Mouse (Mus musculus): ENCODE measurements around the gene Blvra. TPM values are rescaled to one million over a fixed set of nuclear protein-coding genes. Genes with fewer than 3 reads are reported as not detected.
A peak's percentile ranks its signal among the peaks of the same experiment; 100 is the strongest.

The Blvra gene
- total and polyA plus RNA-seq, 3 experiments: 18.7 to 23.7 TPM; not detected in 1

GRCm38 (mm10) chr2:127137838-127138420, 67.5 kb downstream of the Blvra start:
- no peak overlapping the region for H3K4me3 ChIP-seq (ENCODE audit: control insufficient read depth in 1 of 2, insufficient read depth in 1 of 2, low read depth in 2 of 2, low read length in 2 of 2)
- no peak overlapping the region for H3K27ac ChIP-seq (ENCODE audit: control insufficient read depth, low read depth, low read length)
- H3K27me3 ChIP-seq (ENCODE audit: control insufficient read depth in 1 of 2, insufficient read depth in 2 of 2, low read length in 2 of 2): no peaks in the 10 kb centered on the region
- peaks cover 22% of the 10 kb centered on the region for H3K79me2 ChIP-seq (ENCODE audit: control insufficient read depth, insufficient read depth, low read length, poor library complexity)
- peaks cover 0 to 27% of the 10 kb centered on the region in 2 experiments; a peak in 2 of 4 replicates for H3K36me3 ChIP-seq (ENCODE audit: control insufficient read depth in 1 of 2, insufficient read depth in 2 of 2, low read length in 2 of 2)
- no peak for TF ChIP-seq SMC3 (IDR thresholded peaks at IDR 0.05; ENCODE audit: low read depth, low read length)
- TF ChIP-seq TBP (IDR thresholded peaks at IDR 0.05; ENCODE audit: low read depth, low read length): no peak
- TF ChIP-seq POLR2AphosphoS2 (IDR thresholded peaks at IDR 0.05; ENCODE audit: low read length): 0 out of 2 replicates have a peak, but pooled peaks have one; percentile 36
- no peak for TF ChIP-seq ZC3H11A (IDR thresholded peaks at IDR 0.05; ENCODE audit: low read depth, low read length)
- TF ChIP-seq CHD2 (IDR thresholded peaks at IDR 0.05; ENCODE audit: low read length): no peak
- H3K9ac ChIP-seq (ENCODE audit: control insufficient read depth, low read depth, low read length, poor library complexity, severe bottlenecking): no peak overlapping the region
- no peak for DNase-seq (ENCODE audit: low read depth, low spot score)
- H3K9me3 ChIP-seq (replicated peaks; ENCODE audit: insufficient read depth, low read length): no peaks in the 10 kb centered on the region
- H3K4me1 ChIP-seq (ENCODE audit: control insufficient read depth in 1 of 2, insufficient read depth in 2 of 2, low read length in 2 of 2): peaks cover 9 to 31% of the 10 kb centered on the region in 2 experiments

DNA sequence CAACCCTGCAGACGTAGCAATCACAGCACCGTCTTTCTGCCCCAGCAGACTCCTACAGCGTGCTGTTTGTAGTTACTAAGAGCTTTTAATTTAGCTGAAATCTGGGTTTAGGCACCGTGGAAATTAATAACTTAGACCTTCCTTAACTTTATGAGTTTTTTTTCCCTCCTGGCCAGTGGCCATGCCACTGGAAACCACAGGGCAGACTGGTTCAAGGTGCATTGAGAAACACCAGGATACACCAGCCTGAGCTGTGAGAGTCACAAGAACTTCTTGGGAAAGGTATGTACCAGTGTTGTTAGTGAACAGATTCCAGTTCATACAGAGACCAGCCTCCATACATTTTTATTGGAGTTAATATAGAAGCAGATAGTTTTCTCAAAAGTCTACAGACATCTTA, 68.0 kb downstream of the Blvra start:
- H3K4me3 ChIP-seq (ENCODE audit: control insufficient read depth in 1 of 2, insufficient read depth in 1 of 2, low read depth in 2 of 2, low read length in 2 of 2): no peak overlapping the region
- H3K36me3 ChIP-seq (ENCODE audit: control insufficient read depth in 1 of 2, insufficient read depth in 2 of 2, low read length in 2 of 2): peaks cover 0 to 26% of the 10 kb centered on the region in 2 experiments; a peak in 2 of 4 replicates
- H3K27ac ChIP-seq (ENCODE audit: control insufficient read depth, low read depth, low read length): no peak overlapping the region
- no peaks in the 10 kb centered on the region for H3K27me3 ChIP-seq (ENCODE audit: control insufficient read depth in 1 of 2, insufficient read depth in 2 of 2, low read length in 2 of 2)
- H3K79me2 ChIP-seq (ENCODE audit: control insufficient read depth, insufficient read depth, low read length, poor library complexity): peaks cover 19% of the 10 kb centered on the region
- no peaks in the 10 kb centered on the region for H3K9me3 ChIP-seq (replicated peaks; ENCODE audit: insufficient read depth, low read length)
- peaks cover 9 to 30% of the 10 kb centered on the region in 2 experiments for H3K4me1 ChIP-seq (ENCODE audit: control insufficient read depth in 1 of 2, insufficient read depth in 2 of 2, low read length in 2 of 2)
- no peak overlapping the region for H3K9ac ChIP-seq (ENCODE audit: control insufficient read depth, low read depth, low read length, poor library complexity, severe bottlenecking)
- DNase-seq (ENCODE audit: low read depth, low spot score): no peak
- no peak for TF ChIP-seq ELF1 (IDR thresholded peaks at IDR 0.05; ENCODE audit: low read depth, low read length)
- no peak for TF ChIP-seq MXI1 (IDR thresholded peaks at IDR 0.05; ENCODE audit: low read depth, low read length)
- TF ChIP-seq HCFC1 (IDR thresholded peaks at IDR 0.05; ENCODE audit: low read depth, low read length): no peak
- TF ChIP-seq ETS1 (IDR thresholded peaks at IDR 0.05; ENCODE audit: low read depth, low read length): no peak
- TF ChIP-seq MAFK (IDR thresholded peaks at IDR 0.05; ENCODE audit: borderline replicate concordance, low read depth, low read length): no peak
- TF ChIP-seq NRF1 (IDR thresholded peaks at IDR 0.05; ENCODE audit: insufficient read depth, low read depth, low read length, poor library complexity, severe bottlenecking): no peak
- TF ChIP-seq EP300 (IDR thresholded peaks at IDR 0.05; ENCODE audit: low read depth in 1 of 2, low read length in 2 of 2): no peak
- no peak for TF ChIP-seq KAT2A (conservative IDR thresholded peaks at IDR 0.05; ENCODE audit: low read depth, low read length)
- TF ChIP-seq SMC3 (IDR thresholded peaks at IDR 0.05; ENCODE audit: low read depth, low read length): no peak
- no peak for TF ChIP-seq MAZ (IDR thresholded peaks at IDR 0.05; ENCODE audit: low read depth, low read length)
- TF ChIP-seq TAL1 (IDR thresholded peaks at IDR 0.05; ENCODE audit: low read length): no peak
- no peak for TF ChIP-seq MYB (IDR thresholded peaks at IDR 0.05; ENCODE audit: low read depth, low read length)
- TF ChIP-seq CHD1 (IDR thresholded peaks at IDR 0.05; ENCODE audit: low read depth, low read length): no peak
- no peak for TF ChIP-seq MAX (IDR thresholded peaks at IDR 0.05; ENCODE audit: low read length)
- TF ChIP-seq GATA1 (IDR thresholded peaks at IDR 0.05; ENCODE audit: low read depth, low read length): no peak
- no peak for TF ChIP-seq GABPA (IDR thresholded peaks at IDR 0.05; ENCODE audit: low read depth, low read length)
- TF ChIP-seq CHD2 (IDR thresholded peaks at IDR 0.05; ENCODE audit: low read length): no peak
